Mouse (Mus musculus): ENCODE data around the gene Zc3h7a. TPM values are rescaled to one million over a fixed set of nuclear protein-coding genes. Genes with fewer than 3 reads are reported as not detected.
A peak's percentile ranks its signal among the peaks of the same experiment; 100 is the strongest.
"Not testable (repeated sequence)": the region's sequence is repeated elsewhere in the genome, so short reads cannot be mapped to it uniquely, and the experiment has no call there.

Zc3h7a gene
- polyA plus RNA-seq, 2 experiments from 2014 or later, result 210 to 235 TPM

DNA sequence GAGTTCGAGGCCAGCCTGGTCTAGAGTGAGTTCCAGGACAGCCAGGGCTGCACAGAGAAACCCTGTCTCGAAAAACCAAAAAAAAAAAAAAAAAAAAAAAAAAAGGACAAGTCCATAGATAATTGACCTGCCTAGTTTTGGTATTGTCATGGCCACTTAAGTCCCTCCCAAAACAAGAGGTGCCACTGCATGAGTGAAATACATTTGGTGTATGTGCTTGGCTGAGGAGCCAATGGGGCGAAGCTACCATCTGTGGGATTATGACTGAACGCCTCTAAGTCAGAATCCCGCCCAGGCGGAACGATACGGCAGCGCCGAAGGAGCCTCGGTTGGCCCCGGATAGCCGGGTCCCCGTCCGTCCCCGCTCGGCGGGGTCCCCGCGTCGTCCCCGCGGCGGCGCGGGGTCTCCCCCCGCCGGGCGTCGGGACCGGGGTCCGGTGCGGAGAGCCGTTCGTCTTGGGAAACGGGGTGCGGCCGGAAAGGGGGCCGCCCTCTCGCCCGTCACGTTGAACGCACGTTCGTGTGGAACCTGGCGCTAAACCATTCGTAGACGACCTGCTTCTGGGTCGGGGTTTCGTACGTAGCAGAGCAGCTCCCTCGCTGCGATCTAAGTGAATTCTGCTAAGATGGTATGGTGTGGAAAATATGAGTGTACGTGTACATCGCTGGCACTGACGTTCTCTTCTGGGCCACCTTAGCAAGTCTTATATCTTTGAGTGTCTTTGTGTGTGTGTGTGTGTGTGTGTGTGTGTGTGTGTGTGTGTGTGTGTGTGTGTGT lies 32.3 kb downstream of the Zc3h7a start:
- ATAC-seq, result not testable (repeated sequence)

DNA sequence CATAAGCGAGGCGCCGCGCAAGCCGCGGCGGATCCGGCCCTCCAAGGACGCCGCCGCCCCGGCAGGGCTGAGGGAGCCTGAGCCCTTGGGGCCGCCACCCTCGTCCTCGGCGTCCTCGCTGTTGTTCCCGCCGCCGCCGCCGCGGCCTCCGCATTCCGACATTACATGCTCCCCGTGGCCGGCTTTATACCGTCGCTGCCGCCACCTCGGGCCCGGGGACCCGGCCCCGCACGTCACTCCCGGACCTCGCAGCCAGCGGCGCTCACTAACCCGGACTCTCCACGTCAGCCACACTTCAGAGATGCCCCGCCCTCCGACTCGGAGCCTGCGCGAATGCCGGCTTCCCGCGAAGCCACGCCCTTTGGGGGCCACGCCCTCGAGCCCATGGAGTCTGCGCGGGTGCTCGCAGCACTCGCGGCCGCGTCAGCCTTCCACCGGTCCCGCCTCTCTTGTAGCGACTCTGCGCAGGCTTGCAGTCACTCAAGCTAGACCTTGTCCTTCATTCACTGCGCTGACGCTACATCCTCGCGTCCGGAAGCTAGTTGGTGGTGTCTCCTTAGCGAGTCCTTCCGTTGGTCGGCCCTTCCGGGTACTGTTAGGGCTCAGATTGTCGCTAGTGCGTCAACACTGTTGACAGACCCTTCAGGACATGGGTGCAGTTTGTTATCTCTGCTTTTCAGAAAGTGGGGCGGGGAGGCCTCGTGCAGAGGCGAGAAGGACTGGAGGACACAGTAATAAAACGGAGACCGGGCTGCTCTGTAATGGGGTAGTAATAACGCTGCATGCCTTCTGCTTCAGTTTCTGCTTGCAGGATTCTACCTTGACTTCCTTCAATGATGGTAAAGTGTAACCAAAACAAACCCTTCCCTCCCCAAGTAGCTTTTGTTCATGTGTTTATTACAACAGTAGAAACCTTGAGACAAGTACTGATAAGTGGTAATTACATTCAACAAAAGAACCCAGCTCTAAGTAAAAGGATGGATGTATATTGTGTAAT lies 41.5 kb downstream of the Zc3h7a start, which contains the start of gene Txndc11:
Gene Txndc11, minus strand, starts transcription at position 303 of the 997 bp plus-strand sequence.
- peak; percentile 94 for ATAC-seq

DNA sequence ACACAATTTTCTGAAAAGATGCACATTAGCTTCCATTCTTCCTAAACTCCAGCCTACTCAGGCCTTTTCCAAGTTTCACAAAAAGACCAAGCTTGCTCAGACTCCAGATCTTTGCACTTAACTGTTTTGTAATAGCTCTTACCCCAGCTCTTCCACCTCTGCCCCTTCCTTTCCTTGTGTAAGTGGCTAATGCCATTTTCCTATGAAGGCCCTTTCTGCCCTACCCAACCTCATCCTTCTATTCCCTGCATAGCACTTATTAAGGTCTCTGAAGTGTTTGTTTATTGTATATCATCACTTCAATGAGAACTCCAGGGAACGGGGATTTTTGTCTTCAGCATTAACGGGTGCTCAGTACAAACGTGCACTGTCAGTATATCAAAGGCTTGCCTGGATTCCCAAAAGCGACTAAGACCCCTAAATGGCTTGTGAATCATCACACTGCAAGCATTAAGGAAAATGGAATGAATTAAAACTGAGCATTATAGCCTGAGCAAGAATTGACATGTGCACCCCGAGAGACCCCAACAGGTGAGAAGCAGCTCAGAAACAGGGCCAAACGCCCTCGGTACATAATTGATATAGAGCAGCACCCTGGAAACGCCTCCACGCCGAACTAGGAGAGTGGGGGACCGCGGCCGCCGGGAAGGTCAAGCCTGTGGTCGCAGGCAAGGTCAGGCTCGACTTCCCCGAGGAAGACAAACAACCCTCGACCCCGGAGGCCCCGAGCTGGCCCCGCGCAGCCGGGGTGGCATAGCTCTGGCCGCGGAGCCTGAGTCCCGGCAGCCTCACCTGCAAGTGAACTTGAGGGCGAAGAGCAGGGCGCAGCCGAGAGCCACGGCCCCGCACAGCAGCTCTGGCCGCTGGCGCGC lies 42.5 kb downstream of the Zc3h7a start:
- ATAC-seq, result no peak

DNA sequence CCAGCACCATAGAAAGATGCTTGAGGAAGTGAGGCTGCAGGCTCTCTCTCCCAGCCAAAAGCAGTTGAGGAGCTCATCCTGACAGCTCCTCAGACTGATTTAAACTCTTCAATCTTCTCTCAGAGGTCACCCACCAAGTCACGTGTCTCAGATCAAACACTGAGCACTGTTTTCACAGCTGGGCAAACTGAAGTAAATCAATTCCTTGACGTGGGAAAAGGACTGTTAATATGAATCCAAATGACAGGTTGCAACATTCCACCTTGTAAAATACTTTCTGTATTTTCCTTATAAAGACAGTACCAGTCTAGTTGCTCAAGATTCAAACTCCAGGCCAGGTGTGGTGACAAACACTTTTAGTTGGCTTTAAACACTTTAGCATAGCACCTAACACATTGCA lies 43.4 kb downstream of the Zc3h7a start:
- no peak for ATAC-seq

DNA sequence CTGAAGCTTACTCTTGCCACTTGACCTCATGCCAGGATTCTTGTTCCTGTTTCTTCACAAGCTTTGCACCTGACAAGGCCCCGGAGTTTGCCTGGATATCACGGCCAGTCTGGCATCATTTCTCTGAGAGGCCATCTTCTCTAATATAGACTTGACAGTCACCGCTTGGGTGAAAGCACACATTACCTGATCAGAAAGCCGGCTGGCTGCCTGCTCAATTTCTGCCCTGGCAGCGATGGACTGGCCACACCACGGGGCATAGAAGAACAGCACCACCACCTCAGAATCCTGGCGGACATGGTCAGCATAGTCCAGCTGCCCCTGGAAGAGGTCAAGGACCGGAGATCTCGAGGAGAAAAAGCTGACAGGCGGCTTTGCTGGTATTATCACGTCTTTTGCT lies 47.9 kb downstream of the Zc3h7a start:
- ATAC-seq, result no peak

DNA sequence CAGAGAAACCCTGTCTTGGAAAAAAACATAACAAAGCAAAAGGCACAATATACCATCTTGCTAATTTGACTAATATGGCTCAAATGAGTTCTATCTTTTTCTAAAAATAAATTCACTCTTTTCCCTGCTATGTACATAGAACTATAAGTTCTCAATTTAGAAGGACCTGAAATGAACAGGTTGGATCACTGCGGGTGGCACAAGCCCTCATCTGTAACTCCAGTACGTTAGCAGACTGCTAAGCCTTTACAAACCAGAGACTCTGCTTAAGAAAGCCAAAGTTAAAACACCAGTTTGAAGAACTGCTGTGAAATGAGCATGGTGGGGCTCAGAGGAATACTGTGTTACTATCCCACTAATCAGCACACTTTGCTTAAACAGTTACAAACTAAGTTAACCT lies 50.8 kb downstream of the Zc3h7a start:
- ATAC-seq, result no peak

- ATAC-seq, result no peak
Observed at GRCm38 (mm10) chr16:11124110-11124509, 52.1 kb downstream of the Zc3h7a start.

DNA sequence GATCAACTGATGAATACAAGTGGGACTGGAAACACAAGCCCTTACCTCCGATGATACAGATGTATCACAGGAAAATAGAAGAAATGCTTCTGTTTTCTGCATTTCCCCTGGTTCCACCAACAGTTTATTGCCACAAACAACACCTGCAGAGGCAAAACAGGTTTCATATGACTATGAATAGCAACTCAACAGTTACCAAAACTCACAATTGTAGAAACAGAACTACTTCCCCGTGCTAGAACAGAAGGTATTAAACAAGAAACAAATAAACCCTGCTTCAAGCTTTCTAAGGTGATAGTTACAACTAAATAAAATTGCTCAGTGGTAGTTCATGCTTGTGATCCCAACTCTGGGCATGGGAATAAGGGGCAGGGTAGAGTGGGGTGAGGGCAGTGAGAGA lies 53.6 kb downstream of the Zc3h7a start:
- ATAC-seq, result no peak

- ATAC-seq, result peak; percentile 43
Observed at GRCm38 (mm10) chr16:11109198-11109740, 66.9 kb downstream of the Zc3h7a start.

- no peak for ATAC-seq
Observed at GRCm38 (mm10) chr16:11104905-11105304, 71.3 kb downstream of the Zc3h7a start.

- ATAC-seq, result no peak
Observed at GRCm38 (mm10) chr16:11097301-11097700, 78.9 kb downstream of the Zc3h7a start.

GRCm38 (mm10) chr16:11093717-11094386 lies 82.3 kb downstream of the Zc3h7a start:
- no peak for ATAC-seq

DNA sequence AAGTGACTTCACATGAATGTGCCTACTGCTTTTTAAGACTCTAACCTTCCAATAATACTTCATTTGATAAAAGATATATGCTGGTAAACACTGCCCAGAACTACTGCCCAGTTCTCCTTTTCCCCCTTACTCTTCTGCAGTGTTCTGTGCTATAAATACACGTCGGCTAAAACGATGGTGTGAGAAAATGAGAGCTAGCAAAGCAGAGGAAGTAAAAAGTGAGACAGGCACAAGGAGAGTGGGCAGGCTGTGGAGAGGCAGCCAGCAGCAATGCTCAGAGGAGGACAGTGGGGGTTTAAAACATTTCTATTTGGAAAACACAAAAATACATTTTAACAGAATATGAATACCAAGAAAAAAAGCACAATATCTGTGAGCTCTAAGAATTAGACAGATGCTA lies 83.7 kb downstream of the Zc3h7a start:
- ATAC-seq, result no peak

- ATAC-seq, result no peak
Observed at GRCm38 (mm10) chr16:11092061-11092460, 84.1 kb downstream of the Zc3h7a start.

GRCm38 (mm10) chr16:11090836-11091570 lies 85.2 kb downstream of the Zc3h7a start:
- no peak for ATAC-seq

GRCm38 (mm10) chr16:11086856-11087588 lies 89.2 kb downstream of the Zc3h7a start:
- ATAC-seq, result no peak

Measured in activated CD4-positive, CD25-positive, alpha-beta regulatory T cell, adult 4 months (primary cell).